Mouse (Mus musculus) stomach, embryonic 16.5 days (tissue): ENCODE results near the gene Abce1. TPM values are rescaled to one million over a fixed set of nuclear protein-coding genes. Genes with fewer than 3 reads are reported as not detected.

Experiments
- ATAC-seq: fragments of 200-750 bp; cut with Nextera tagmentation; 2 replicates; pipeline ENCODE4 v1.8.0; 2017; ENCODE audit warnings: moderate number of reproducible peaks, moderate TSS enrichment; ENCODE audit not compliant: insufficient read depth, low FRiP score
- H3K27ac ChIP-seq: fragments of 300-500 bp; sonication (generic); 2 replicates; pipeline ENCODE4 v1.5.1; 2014; ENCODE audit warnings: low read length
- H3K27me3 ChIP-seq: fragments of 300-500 bp; sonication (generic); 2 replicates; pipeline ENCODE4 v1.6.1; 2014; ENCODE audit warnings: low read length, control low read depth, mixed read lengths; ENCODE audit not compliant: control insufficient read depth, insufficient read depth
- H3K36me3 ChIP-seq: fragments of 300-500 bp; sonication (generic); 2 replicates; pipeline ENCODE4 v1.6.1; 2014; ENCODE audit warnings: low read length; ENCODE audit not compliant: control insufficient read depth, insufficient read depth
- H3K4me1 ChIP-seq: fragments of 300-500 bp; sonication (generic); 2 replicates; pipeline ENCODE4 v1.6.1; 2014; ENCODE audit warnings: low read length, control low read depth, mixed read lengths; ENCODE audit not compliant: control insufficient read depth, insufficient read depth
- H3K4me2 ChIP-seq: fragments of 300-500 bp; sonication (generic); 2 replicates; pipeline ENCODE4 v1.6.1; 2014; ENCODE audit warnings: low read depth, low read length, mixed read lengths
- H3K4me3 ChIP-seq: fragments of 300-500 bp; sonication (generic); replicated peaks from 2 replicates; pipeline ENCODE4 v1.5.1; 2014; ENCODE audit warnings: mild to moderate bottlenecking, low read length
- H3K9ac ChIP-seq: fragments of 300-500 bp; sonication (generic); 2 replicates; pipeline ENCODE4 v1.6.1; 2014; ENCODE audit warnings: low read length
- H3K9me3 ChIP-seq: fragments of 300-500 bp; sonication (generic); replicated peaks from 2 replicates; pipeline ENCODE4 v1.6.1; 2016; ENCODE audit warnings: low read length, control low read depth; ENCODE audit not compliant: control insufficient read depth
- WGBS: fragments of 180-500 bp; shearing (Covaris S2); extraction: QIAGEN DNeasy Blood & Tissue Kit; methylation state at CpG from one replicate; pipeline ENCODE4 v1.1.7; 2014; 5-methylcytosine and 5-hydroxymethylcytosine counted together
- polyA plus RNA-seq: library from polyadenylated mRNA; unstranded; fragments of >200 nt; fragmentation: Nextera tagmentation; extraction: Ambion mirVana; gene quantifications from 2 replicates; pipeline ENCODE4 v1.2.1, GENCODE M21; 2015

The Abce1 gene
- polyA plus RNA-seq, 1 experiment from 2014 or later, result 105 TPM

DNA sequence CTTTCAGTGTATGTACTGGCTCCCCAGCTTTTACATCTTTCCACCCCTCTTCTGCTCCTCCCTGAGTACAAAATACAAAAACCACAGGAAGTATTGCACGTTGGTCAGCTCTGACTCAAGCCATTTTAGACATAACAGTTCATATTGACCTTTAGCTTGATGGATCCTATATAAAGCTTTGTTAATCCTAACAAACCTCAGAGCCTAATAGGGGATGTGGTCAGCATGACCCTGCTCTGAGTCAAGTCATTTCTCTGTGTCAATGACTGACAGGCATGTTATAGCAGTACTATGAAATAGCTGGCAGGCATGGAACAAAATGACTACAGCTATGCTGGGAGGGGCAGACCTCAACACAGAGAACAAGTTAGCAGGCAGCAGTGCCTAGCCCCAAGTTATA is 75.4 kb downstream of the Abce1 start:
- Histone ChIP-seq H3K9ac (no peak overlapping the region), H3K9me3 (no peaks in the 10 kb centered on the region), H3K4me2 (no peak overlapping the region), H3K27me3 (no peaks in the 10 kb centered on the region), H3K4me3 (no peak overlapping the region), H3K27ac (no peak overlapping the region), H3K36me3 (no peaks in the 10 kb centered on the region), H3K4me1 (peaks cover 7% of the 10 kb centered on the region)
- 49% methylated on average over 1 of the region's 1 CpGs for WGBS
- no peak for ATAC-seq

GRCm38 (mm10) chr8:79635491-79635890 is 76.0 kb downstream of the Abce1 start:
- Histone ChIP-seq H3K9ac (no peak overlapping the region), H3K4me1 (peaks cover under 1% of the 10 kb centered on the region; the same call in 1 of the 2 replicates), H3K27me3 (no peaks in the 10 kb centered on the region), H3K9me3 (no peaks in the 10 kb centered on the region), H3K27ac (no peak overlapping the region), H3K4me3 (no peak overlapping the region), H3K36me3 (no peaks in the 10 kb centered on the region), H3K4me2 (no peak overlapping the region)
- ATAC-seq, result no peak
- 93% methylated on average over 1 of the region's 1 CpGs for WGBS

Other genes starting within 250 kb of the Abce1 start
- gene Otud4, start 72.1 kb downstream of the Abce1 start, polyA plus RNA-seq, result 11.5 and 12.3 TPM in 2 replicates
- 30.7 and 32.1 TPM in 2 replicates for gene Anapc10, start 80 bp upstream of the Abce1 start, polyA plus RNA-seq